Mouse (Mus musculus): ENCODE measurements around the gene Ghrh. TPM values are rescaled to one million over a fixed set of nuclear protein-coding genes. Genes with fewer than 3 reads are reported as not detected.

Ghrh gene
- polyA plus RNA-seq, 1 experiment from 2014 or later, result 0.58 TPM

DNA sequence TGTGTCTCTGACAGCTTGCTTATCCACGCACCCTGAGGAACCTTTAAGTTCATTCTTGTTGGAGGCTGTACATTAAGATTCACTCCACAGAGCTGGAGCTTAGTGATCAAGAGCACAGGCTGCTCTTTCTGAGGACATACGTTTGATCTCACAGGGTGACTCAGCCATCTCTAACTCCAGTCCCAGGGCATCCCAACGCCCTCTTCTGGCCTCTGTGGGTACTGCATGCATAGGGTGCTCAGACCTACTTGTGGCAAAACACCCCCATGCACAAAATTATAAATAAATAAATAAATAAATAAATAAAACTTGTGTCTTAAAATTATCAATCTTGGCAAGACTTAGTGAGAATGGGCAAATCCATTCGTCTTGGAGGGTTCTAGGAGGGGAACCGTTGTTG is 8.6 kb downstream of the Ghrh start:
- peak; percentile 74 for DNase-seq (ENCODE audit: low spot score)
- H3K27me3 ChIP-seq (ENCODE audit: control insufficient read depth, insufficient read depth, low read length), result no peaks in the 10 kb centered on the region
- peaks cover 27% of the 10 kb centered on the region for H3K4me1 ChIP-seq (replicated peaks; ENCODE audit: control insufficient read depth, insufficient read depth, low read length)
- 0 out of 2 replicates have a peak overlapping the region, but pooled peaks have one; percentile 15 for H3K27ac ChIP-seq
- no peaks in the 10 kb centered on the region for H3K36me3 ChIP-seq (replicated peaks; ENCODE audit: control insufficient read depth, insufficient read depth)
- no peak overlapping the region for H3K9ac ChIP-seq
- H3K4me2 ChIP-seq (replicated peaks), result no peak overlapping the region
- ATAC-seq (ENCODE audit: low FRiP score), result no peak
- 28% methylated on average over 5 of the region's 5 CpGs for WGBS
- no peaks in the 10 kb centered on the region for H3K9me3 ChIP-seq (ENCODE audit: control insufficient read depth, low read length)
- no peak overlapping the region for H3K4me3 ChIP-seq (replicated peaks; ENCODE audit: low read length)

DNA sequence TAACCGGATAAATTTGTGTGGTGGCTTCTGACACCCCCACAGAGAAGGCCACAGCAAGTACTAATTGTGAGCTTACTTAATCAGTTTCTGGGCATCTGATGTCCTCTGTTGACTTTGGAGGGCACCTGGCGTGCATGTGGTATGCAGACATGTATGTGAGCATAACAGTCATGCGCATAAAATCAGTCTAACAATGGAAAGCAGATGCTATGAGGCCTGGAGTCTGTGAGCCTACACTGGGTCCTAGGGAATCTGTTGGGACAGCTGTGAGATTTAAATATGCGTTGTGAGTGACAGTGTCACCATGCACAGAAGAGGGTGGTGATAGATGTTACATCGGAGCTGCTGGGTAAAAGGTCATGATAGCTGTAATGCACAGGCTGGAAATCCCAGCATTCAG is 15.2 kb downstream of the Ghrh start:
- no peaks in the 10 kb centered on the region for H3K27me3 ChIP-seq (ENCODE audit: control insufficient read depth, insufficient read depth, low read length)
- no peak overlapping the region for H3K4me2 ChIP-seq (replicated peaks)
- H3K27ac ChIP-seq, result peak overlapping the region; percentile 57
- peaks cover 23% of the 10 kb centered on the region for H3K4me1 ChIP-seq (replicated peaks; ENCODE audit: control insufficient read depth, insufficient read depth, low read length)
- no peak for ATAC-seq (ENCODE audit: low FRiP score)
- H3K36me3 ChIP-seq (replicated peaks; ENCODE audit: control insufficient read depth, insufficient read depth), result peaks cover 5% of the 10 kb centered on the region
- WGBS, result 43% methylated on average over 5 of the region's 5 CpGs
- H3K9me3 ChIP-seq (ENCODE audit: control insufficient read depth, low read length), result no peaks in the 10 kb centered on the region
- H3K9ac ChIP-seq, result no peak overlapping the region
- no peak for DNase-seq (ENCODE audit: low spot score)
- no peak overlapping the region for H3K4me3 ChIP-seq (replicated peaks; ENCODE audit: low read length)

DNA sequence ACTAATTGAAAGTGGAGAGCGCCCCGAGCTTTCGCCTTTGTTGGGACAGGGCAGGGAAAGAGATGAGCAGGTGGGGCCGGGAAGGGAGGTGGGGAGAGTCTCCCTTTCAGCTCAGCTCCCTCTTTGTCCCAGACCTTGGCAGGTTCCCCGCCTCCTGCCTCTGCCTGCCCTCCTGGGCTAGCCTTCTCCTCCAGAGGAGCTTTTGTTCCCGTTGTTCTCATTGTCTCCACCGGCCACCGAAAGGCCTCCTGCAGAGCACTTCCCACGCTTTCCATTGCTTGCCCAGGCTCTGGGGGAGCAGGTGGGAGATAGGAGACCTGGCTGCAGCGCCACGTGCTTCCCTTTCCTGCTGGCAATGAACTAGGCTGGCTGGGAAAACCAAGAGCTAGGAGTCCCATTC is 18.7 kb downstream of the Ghrh start:
- no peak overlapping the region for H3K4me3 ChIP-seq (replicated peaks; ENCODE audit: low read length)
- H3K36me3 ChIP-seq (replicated peaks; ENCODE audit: control insufficient read depth, insufficient read depth), result peaks cover 35% of the 10 kb centered on the region
- peak overlapping the region; percentile 5 for H3K27ac ChIP-seq
- no peak overlapping the region for H3K4me2 ChIP-seq (replicated peaks)
- DNase-seq (ENCODE audit: low spot score), result no peak
- WGBS, result 11% methylated on average over 11 of the region's 11 CpGs
- no peaks in the 10 kb centered on the region for H3K27me3 ChIP-seq (ENCODE audit: control insufficient read depth, insufficient read depth, low read length)
- H3K4me1 ChIP-seq (replicated peaks; ENCODE audit: control insufficient read depth, insufficient read depth, low read length), result peaks cover 23% of the 10 kb centered on the region
- ATAC-seq (ENCODE audit: low FRiP score), result peak; percentile 33; the same call in 1 of the 2 replicates
- no peak overlapping the region for H3K9ac ChIP-seq
- no peaks in the 10 kb centered on the region for H3K9me3 ChIP-seq (ENCODE audit: control insufficient read depth, low read length)

DNA sequence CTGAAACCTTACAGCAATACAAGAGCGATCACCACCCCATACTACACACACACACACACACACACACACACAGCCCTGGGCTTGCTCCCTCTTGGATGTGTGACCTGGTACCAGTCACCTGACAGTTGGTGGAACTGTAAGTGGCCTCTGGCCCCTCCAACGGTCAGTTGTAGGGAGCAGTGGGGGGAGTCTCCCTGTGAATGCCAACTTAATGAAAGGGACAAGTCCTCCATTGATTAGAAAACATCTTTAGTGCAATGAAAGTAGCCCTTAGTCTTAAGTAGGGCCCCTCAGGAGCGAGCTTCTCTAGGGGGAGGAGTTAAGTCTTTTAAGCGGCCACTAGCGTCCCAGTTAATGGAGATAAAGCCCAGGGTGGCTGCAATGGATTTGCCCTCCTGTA is 19.2 kb downstream of the Ghrh start:
- DNase-seq (ENCODE audit: low spot score) (no peak), ATAC-seq (ENCODE audit: low FRiP score) (no peak)
- no peaks in the 10 kb centered on the region for H3K27me3 ChIP-seq (ENCODE audit: control insufficient read depth, insufficient read depth, low read length)
- WGBS, result 18% methylated on average over 5 of the region's 5 CpGs
- H3K9ac ChIP-seq, result no peak overlapping the region
- no peaks in the 10 kb centered on the region for H3K9me3 ChIP-seq (ENCODE audit: control insufficient read depth, low read length)
- peaks cover 40% of the 10 kb centered on the region for H3K36me3 ChIP-seq (replicated peaks; ENCODE audit: control insufficient read depth, insufficient read depth)
- peak overlapping the region; percentile 5 for H3K27ac ChIP-seq
- peaks cover 23% of the 10 kb centered on the region for H3K4me1 ChIP-seq (replicated peaks; ENCODE audit: control insufficient read depth, insufficient read depth, low read length)
- H3K4me3 ChIP-seq (replicated peaks; ENCODE audit: low read length), result no peak overlapping the region
- H3K4me2 ChIP-seq (replicated peaks), result no peak overlapping the region

DNA sequence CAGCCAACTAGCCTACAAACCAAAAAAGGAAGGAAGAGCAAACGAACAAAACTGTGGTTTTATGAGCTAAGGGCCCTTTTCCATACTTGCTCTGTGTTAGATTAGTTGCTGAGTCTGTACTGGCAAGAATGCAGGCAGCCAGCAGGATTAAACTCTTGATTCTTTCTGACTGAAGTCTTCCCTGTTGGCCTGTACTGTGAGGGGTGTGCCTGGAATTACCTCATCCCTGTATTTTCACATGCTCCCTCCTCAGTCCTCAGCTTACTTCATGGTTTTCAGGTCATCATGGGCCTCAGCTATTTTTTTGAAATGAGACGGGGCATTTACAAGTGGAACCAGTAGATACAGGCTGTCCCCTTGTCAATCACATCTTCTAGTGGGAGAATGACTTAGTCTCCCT is 22.1 kb downstream of the Ghrh start:
- WGBS, result 88% methylated on average over 2 of the region's 2 CpGs
- H3K27me3 ChIP-seq (ENCODE audit: control insufficient read depth, insufficient read depth, low read length), result no peaks in the 10 kb centered on the region
- H3K36me3 ChIP-seq (replicated peaks; ENCODE audit: control insufficient read depth, insufficient read depth), result peaks cover 68% of the 10 kb centered on the region
- ATAC-seq (ENCODE audit: low FRiP score) (no peak), DNase-seq (ENCODE audit: low spot score) (no peak)
- no peak overlapping the region for H3K4me3 ChIP-seq (replicated peaks; ENCODE audit: low read length)
- H3K27ac ChIP-seq, result no peak overlapping the region
- H3K9ac ChIP-seq, result no peak overlapping the region
- H3K4me2 ChIP-seq (replicated peaks), result no peak overlapping the region
- H3K4me1 ChIP-seq (replicated peaks; ENCODE audit: control insufficient read depth, insufficient read depth, low read length), result peaks cover 27% of the 10 kb centered on the region
- no peaks in the 10 kb centered on the region for H3K9me3 ChIP-seq (ENCODE audit: control insufficient read depth, low read length)

DNA sequence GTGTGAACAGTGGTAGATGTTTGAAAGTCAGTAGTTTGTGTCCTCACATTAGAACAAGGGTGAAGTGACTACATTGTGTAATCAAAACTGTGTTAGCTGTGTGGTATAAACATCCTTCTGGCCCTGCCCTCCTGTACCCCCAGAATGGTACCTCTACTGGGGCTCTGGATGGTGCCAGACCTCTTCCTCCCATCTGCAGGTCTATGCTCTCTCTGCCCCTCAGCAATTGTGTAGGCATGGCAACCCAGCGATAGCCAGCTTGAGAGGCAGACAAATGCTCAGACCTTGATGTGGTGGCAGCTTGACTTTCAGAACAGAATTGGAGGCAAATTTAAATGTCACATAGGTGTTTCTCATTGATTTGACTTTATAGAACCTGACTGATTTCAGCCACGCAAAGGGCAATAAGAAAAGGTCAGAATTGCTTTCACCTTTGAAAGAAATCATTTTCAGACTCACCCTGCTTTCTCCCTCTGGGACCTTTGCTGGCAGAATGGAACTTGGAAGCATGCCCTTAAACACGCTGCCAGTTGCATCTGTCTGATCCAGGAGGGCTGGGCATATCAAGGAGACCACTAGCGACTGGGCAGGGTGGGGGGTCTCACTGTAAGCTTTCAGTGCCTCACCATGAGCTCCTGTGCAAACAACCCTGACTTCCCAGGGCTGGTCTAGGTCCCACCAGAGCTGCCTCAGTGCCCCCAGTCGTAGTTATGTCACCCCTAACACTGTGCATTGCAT is 25.1 kb downstream of the Ghrh start:
- peaks cover 87% of the 10 kb centered on the region for H3K36me3 ChIP-seq (replicated peaks; ENCODE audit: control insufficient read depth, insufficient read depth)
- H3K27me3 ChIP-seq (ENCODE audit: control insufficient read depth, insufficient read depth, low read length), result no peaks in the 10 kb centered on the region
- no peak overlapping the region for H3K4me3 ChIP-seq (replicated peaks; ENCODE audit: low read length)
- 65% methylated on average over 5 of the region's 5 CpGs for WGBS
- DNase-seq (ENCODE audit: low spot score), result no peak
- no peak overlapping the region for H3K4me2 ChIP-seq (replicated peaks)
- no peaks in the 10 kb centered on the region for H3K9me3 ChIP-seq (ENCODE audit: control insufficient read depth, low read length)
- H3K4me1 ChIP-seq (replicated peaks; ENCODE audit: control insufficient read depth, insufficient read depth, low read length), result 0 out of 2 replicates have a peak, but pooled peaks cover 13% of the 10 kb centered on the region
- H3K9ac ChIP-seq, result no peak overlapping the region
- no peak for ATAC-seq (ENCODE audit: low FRiP score)
- H3K27ac ChIP-seq, result peak overlapping the region; percentile 71

DNA sequence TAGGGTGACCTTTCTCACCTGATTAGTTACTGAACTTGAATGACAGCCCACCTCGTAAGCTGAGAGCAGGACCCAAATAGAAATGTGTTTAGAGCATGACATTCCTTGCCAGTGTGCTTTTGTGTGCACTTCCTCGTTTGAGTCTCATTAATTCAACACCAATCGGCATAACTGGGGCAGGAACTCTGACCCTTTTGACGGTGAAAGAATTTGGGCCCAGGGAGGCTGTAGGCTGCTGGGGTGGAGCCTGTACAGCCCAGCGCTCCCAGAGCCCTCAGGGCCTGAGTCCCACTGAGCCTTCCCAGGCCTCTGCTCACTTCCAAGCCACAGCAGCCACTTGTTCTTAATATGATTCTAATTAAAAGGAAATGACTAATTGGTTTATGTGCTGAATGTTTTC is 26.4 kb downstream of the Ghrh start:
- Histone ChIP-seq H3K27ac (0 out of 2 replicates have a peak overlapping the region, but pooled peaks have one; percentile 47), H3K4me2 (replicated peaks) (no peak overlapping the region), H3K9me3 (ENCODE audit: control insufficient read depth, low read length) (no peaks in the 10 kb centered on the region), H3K9ac (no peak overlapping the region), H3K4me3 (replicated peaks; ENCODE audit: low read length) (no peak overlapping the region), H3K27me3 (ENCODE audit: control insufficient read depth, insufficient read depth, low read length) (no peaks in the 10 kb centered on the region), H3K36me3 (replicated peaks; ENCODE audit: control insufficient read depth, insufficient read depth) (peaks cover 83% of the 10 kb centered on the region), H3K4me1 (replicated peaks; ENCODE audit: control insufficient read depth, insufficient read depth, low read length) (0 out of 2 replicates have a peak, but pooled peaks cover 13% of the 10 kb centered on the region)
- ATAC-seq (ENCODE audit: low FRiP score), result no peak
- 35% methylated on average over 5 of the region's 5 CpGs for WGBS
- no peak for DNase-seq (ENCODE audit: low spot score)

DNA sequence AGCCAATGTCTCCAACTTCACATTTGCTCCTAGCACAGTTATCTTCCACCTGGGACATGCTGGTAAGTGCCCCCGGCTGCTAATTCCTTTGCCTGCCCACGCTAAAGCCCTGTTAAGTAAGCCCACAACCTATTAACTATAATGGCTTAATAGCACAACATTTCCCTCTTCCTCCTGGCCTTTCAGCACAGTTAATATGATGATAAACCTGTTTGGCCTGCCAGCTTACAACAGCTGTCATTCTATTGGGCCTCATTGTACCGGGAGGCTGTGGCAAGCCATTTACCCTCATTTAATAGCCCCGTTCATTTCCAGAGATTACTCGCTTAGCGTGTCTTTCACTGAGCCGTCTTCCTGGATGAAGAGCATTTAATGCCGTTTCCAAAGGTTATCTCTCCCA is 27.2 kb downstream of the Ghrh start:
- H3K36me3 ChIP-seq (replicated peaks; ENCODE audit: control insufficient read depth, insufficient read depth), result peaks cover 85% of the 10 kb centered on the region
- no peak for ATAC-seq (ENCODE audit: low FRiP score)
- no peak overlapping the region for H3K4me2 ChIP-seq (replicated peaks)
- H3K27ac ChIP-seq, result peak overlapping the region; percentile 47; the same call in 1 of the 2 replicates
- H3K4me1 ChIP-seq (replicated peaks; ENCODE audit: control insufficient read depth, insufficient read depth, low read length), result 0 out of 2 replicates have a peak, but pooled peaks cover 13% of the 10 kb centered on the region
- no peak for DNase-seq (ENCODE audit: low spot score)
- no peaks in the 10 kb centered on the region for H3K27me3 ChIP-seq (ENCODE audit: control insufficient read depth, insufficient read depth, low read length)
- H3K4me3 ChIP-seq (replicated peaks; ENCODE audit: low read length), result no peak overlapping the region
- no peaks in the 10 kb centered on the region for H3K9me3 ChIP-seq (ENCODE audit: control insufficient read depth, low read length)
- H3K9ac ChIP-seq, result no peak overlapping the region
- WGBS, result 69% methylated on average over 8 of the region's 8 CpGs

DNA sequence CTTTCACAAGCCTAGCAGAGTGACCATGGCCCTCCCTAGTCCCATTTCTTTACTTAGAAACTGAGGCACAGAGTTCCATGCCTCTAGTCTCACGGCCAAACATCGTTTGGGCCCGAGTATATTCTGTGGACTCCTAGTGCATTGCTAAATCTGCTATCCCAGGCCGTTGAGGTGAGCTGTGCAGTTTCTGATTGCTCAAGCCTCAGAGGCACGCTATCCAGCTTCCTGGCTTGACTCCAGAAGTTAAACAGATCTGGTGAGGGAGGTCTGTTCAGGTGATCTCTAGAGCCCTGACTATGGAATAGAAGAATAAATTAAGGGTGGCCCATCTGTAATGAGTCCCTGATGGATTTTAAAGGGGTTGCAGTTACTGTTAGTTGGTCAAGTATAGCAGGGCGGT is 30.1 kb downstream of the Ghrh start:
- ATAC-seq (ENCODE audit: low FRiP score), result no peak
- H3K4me1 ChIP-seq (replicated peaks; ENCODE audit: control insufficient read depth, insufficient read depth, low read length), result peaks cover 21% of the 10 kb centered on the region
- no peaks in the 10 kb centered on the region for H3K27me3 ChIP-seq (ENCODE audit: control insufficient read depth, insufficient read depth, low read length)
- H3K27ac ChIP-seq, result peak overlapping the region; percentile 35; the same call in 1 of the 2 replicates
- no peak overlapping the region for H3K4me2 ChIP-seq (replicated peaks)
- no peak overlapping the region for H3K9ac ChIP-seq
- H3K9me3 ChIP-seq (ENCODE audit: control insufficient read depth, low read length), result no peaks in the 10 kb centered on the region
- no peak overlapping the region for H3K4me3 ChIP-seq (replicated peaks; ENCODE audit: low read length)
- peaks cover 87% of the 10 kb centered on the region for H3K36me3 ChIP-seq (replicated peaks; ENCODE audit: control insufficient read depth, insufficient read depth)
- WGBS, result 87% methylated on average over 6 of the region's 6 CpGs
- DNase-seq (ENCODE audit: low spot score), result no peak
